Mouse (Mus musculus) liver, adult 2 months (tissue): Measurements from ENCODE around the gene Col5a1. TPM values are rescaled to one million over a fixed set of nuclear protein-coding genes. Genes with fewer than 3 reads are reported as not detected.

Experiments
- DNase-seq: peaks from one replicate; pipeline ENCODE4 v3.0.0-alpha.2; 2011; ENCODE audit warnings: low read depth, low spot score; ENCODE audit errors: extremely low read depth
- H3K27ac ChIP-seq: fragments of 200-500 bp; replicated peaks from 2 replicates; pipeline ENCODE4 v1.5.1; 2012; ENCODE audit warnings: low read depth, mild to moderate bottlenecking, control low read depth, inconsistent platforms, low read length; ENCODE audit not compliant: insufficient read depth
- H3K27me3 ChIP-seq: fragments of 200-500 bp; 2 replicates; pipeline ENCODE4 v1.6.1; 2012; ENCODE audit warnings: mild to moderate bottlenecking, moderate library complexity, low read length, inconsistent platforms; ENCODE audit not compliant: control insufficient read depth, insufficient read depth
- H3K36me3 ChIP-seq: fragments of 200-500 bp; 2 replicates; pipeline ENCODE4 v1.6.1; 2012; ENCODE audit warnings: low read length, inconsistent platforms; ENCODE audit not compliant: control insufficient read depth, insufficient read depth
- H3K4me1 ChIP-seq: fragments of 200-500 bp; 2 replicates; pipeline ENCODE4 v1.6.1; 2011; ENCODE audit warnings: low read length; ENCODE audit not compliant: control insufficient read depth, insufficient read depth
- H3K4me3 ChIP-seq: fragments of 200-500 bp; 2 replicates; pipeline ENCODE4 v1.5.1; 2011; ENCODE audit warnings: low read depth, mild to moderate bottlenecking, control low read depth, low read length, moderate library complexity; ENCODE audit not compliant: insufficient read depth
- H3K79me2 ChIP-seq: fragments of 200-500 bp; 2 replicates; pipeline ENCODE4 v1.6.1; 2012; ENCODE audit warnings: inconsistent platforms, mild to moderate bottlenecking, low read length, moderate library complexity; ENCODE audit not compliant: control insufficient read depth, insufficient read depth
- H3K9ac ChIP-seq: fragments of 200-500 bp; 2 replicates; pipeline ENCODE4 v1.6.1; 2012; ENCODE audit warnings: low read depth, mild to moderate bottlenecking, control low read depth, inconsistent platforms, low read length
- CTCF ChIP-seq: fragments of 200-500 bp; IDR thresholded peaks from 2 replicates; pipeline ENCODE4 v1.5.1; 2011; ENCODE audit warnings: low read depth, low read length, control low read depth
- POLR2A ChIP-seq: fragments of 200-500 bp; IDR thresholded peaks from 2 replicates; pipeline ENCODE4 v1.6.1; 2011; ENCODE audit warnings: low read length, control low read depth; ENCODE audit not compliant: insufficient read depth; ENCODE audit errors: extremely low read depth
- WGBS: fragments of 180-500 bp; shearing (Covaris S2); methylation state at CpG from one replicate; pipeline ENCODE4 v1.1.7; 2018; 5-methylcytosine and 5-hydroxymethylcytosine counted together
- polyA plus RNA-seq: library from polyadenylated mRNA; depleted of rRNA; stranded (reverse); fragments of >200 nt; gene quantifications from 2 replicates; pipeline ENCODE4 v1.2.3, GENCODE M21; 2012
- total RNA-seq: library from RNA; depleted of rRNA; stranded (reverse); fragments of >200 nt; gene quantifications from 2 replicates; pipeline ENCODE4 v1.2.3, GENCODE M21; 2014

Col5a1 gene
- total and polyA plus RNA-seq, 2 experiments = 2.0 to 2.1 TPM

GRCm38 (mm10) chr2:27894986-27895385 lies 8.8 kb downstream of the Col5a1 start:
- H3K27me3 ChIP-seq = no peaks in the 10 kb centered on the region
- TF ChIP-seq POLR2A = no peak
- TF ChIP-seq CTCF = no peak
- DNase-seq = peak; percentile 16
- H3K79me2 ChIP-seq = no peaks in the 10 kb centered on the region
- no peak overlapping the region for H3K4me3 ChIP-seq
- H3K4me1 ChIP-seq = no peaks in the 10 kb centered on the region; the same call in 1 of the 2 replicates
- 78% methylated on average over 5 of the region's 5 CpGs for WGBS
- 0 out of 2 replicates have a peak overlapping the region, but pooled peaks have one; percentile 49 for H3K27ac ChIP-seq
- H3K36me3 ChIP-seq = no peaks in the 10 kb centered on the region
- H3K9ac ChIP-seq = no peak overlapping the region

- Histone ChIP-seq H3K36me3 (no peaks in the 10 kb centered on the region), H3K4me1 (no peaks in the 10 kb centered on the region; the same call in 1 of the 2 replicates), H3K9ac (no peak overlapping the region; the same call in 1 of the 2 replicates), H3K27ac (peak overlapping the region; percentile 29), H3K4me3 (no peak overlapping the region), H3K79me2 (no peaks in the 10 kb centered on the region), H3K27me3 (no peaks in the 10 kb centered on the region)
- no peak for DNase-seq
- TF ChIP-seq POLR2A (no peak), CTCF (no peak)
- 87% methylated on average over 4 of the region's 4 CpGs for WGBS
Measured at GRCm38 (mm10) chr2:27895648-27896047, 9.4 kb downstream of the Col5a1 start.

- Histone ChIP-seq H3K4me1 (no peaks in the 10 kb centered on the region; the same call in 1 of the 2 replicates), H3K36me3 (no peaks in the 10 kb centered on the region), H3K4me3 (no peak overlapping the region), H3K27ac (0 out of 2 replicates have a peak overlapping the region, but pooled peaks have one; percentile 27), H3K27me3 (no peaks in the 10 kb centered on the region), H3K9ac (no peak overlapping the region), H3K79me2 (no peaks in the 10 kb centered on the region)
- peak; percentile 8 for DNase-seq
- WGBS = 66% methylated on average over 6 of the region's 6 CpGs
- no peak for TF ChIP-seq POLR2A
- no peak for TF ChIP-seq CTCF
Measured at GRCm38 (mm10) chr2:27897161-27897560, 10.9 kb downstream of the Col5a1 start.

- Histone ChIP-seq H3K9ac (no peak overlapping the region), H3K79me2 (no peaks in the 10 kb centered on the region), H3K4me3 (no peak overlapping the region), H3K4me1 (no peaks in the 10 kb centered on the region), H3K36me3 (no peaks in the 10 kb centered on the region), H3K27me3 (no peaks in the 10 kb centered on the region), H3K27ac (no peak overlapping the region)
- TF ChIP-seq CTCF (peak; percentile 65), POLR2A (no peak)
- 56% methylated on average over 3 of the region's 3 CpGs for WGBS
- DNase-seq = peak; percentile 28
Measured at GRCm38 (mm10) chr2:27899894-27900293, 13.7 kb downstream of the Col5a1 start.

- no peak overlapping the region for H3K9ac ChIP-seq
- H3K4me1 ChIP-seq = no peaks in the 10 kb centered on the region
- H3K36me3 ChIP-seq = no peaks in the 10 kb centered on the region
- 67% methylated on average over 2 of the region's 2 CpGs for WGBS
- DNase-seq = no peak
- H3K79me2 ChIP-seq = no peaks in the 10 kb centered on the region
- H3K27me3 ChIP-seq = no peaks in the 10 kb centered on the region
- TF ChIP-seq CTCF (no peak), POLR2A (no peak)
- H3K4me3 ChIP-seq = no peak overlapping the region
- H3K27ac ChIP-seq = no peak overlapping the region
Measured at GRCm38 (mm10) chr2:27901076-27901475, 14.9 kb downstream of the Col5a1 start.

GRCm38 (mm10) chr2:27901525-27902245 lies 15.5 kb downstream of the Col5a1 start:
- Histone ChIP-seq H3K4me1 (no peaks in the 10 kb centered on the region), H3K4me3 (no peak overlapping the region), H3K27ac (no peak overlapping the region), H3K9ac (no peak overlapping the region), H3K36me3 (no peaks in the 10 kb centered on the region), H3K27me3 (no peaks in the 10 kb centered on the region), H3K79me2 (no peaks in the 10 kb centered on the region)
- DNase-seq = no peak
- 79% methylated on average over 9 of the region's 9 CpGs for WGBS
- TF ChIP-seq CTCF (no peak), POLR2A (no peak)
